Mouse (Mus musculus): ENCODE measurements around the gene Avpr1b. TPM values are rescaled to one million over a fixed set of nuclear protein-coding genes. Genes with fewer than 3 reads are reported as not detected.

Avpr1b gene
- total RNA-seq, 2 experiments from 2014 or later, result not detected

Other genes with a start within 250 kb of the Avpr1b start
- gene Srgap2, start 71.9 kb upstream of the Avpr1b start, total RNA-seq (2021), result 10 to 100 TPM in 1 of 2 experiments, 1 to 10 TPM in 1; 8.4 to 13.2 TPM
- gene Fam72a, start 71.3 kb upstream of the Avpr1b start, total RNA-seq (2021), result under 1 TPM; 0.24 to 0.39 TPM
- gene Ctse, start 39.1 kb downstream of the Avpr1b start, total RNA-seq (2021), result under 1 TPM; 0.16 to 0.19 TPM
- 1 to 10 TPM; 2.3 to 2.8 TPM for gene Rab7b, start 89.5 kb downstream of the Avpr1b start, total RNA-seq (2021)
- not detected for gene Slc26a9, start 144.8 kb downstream of the Avpr1b start, total RNA-seq (2021)
- gene Pm20d1, start 198.1 kb downstream of the Avpr1b start, total RNA-seq (2021), result 1 to 10 TPM in 1 of 2 experiments, under 1 TPM in 1; 0.45 to 1.1 TPM
- gene Slc41a1, start 228.3 kb downstream of the Avpr1b start, total RNA-seq (2021), result 10 to 100 TPM; 37.7 to 47.4 TPM

All from gastrocnemius, adult 18-20 months (tissue).